Mouse (Mus musculus): ENCODE measurements around the gene Heatr9. TPM values are rescaled to one million over a fixed set of nuclear protein-coding genes. Genes with fewer than 3 reads are reported as not detected.
"Not testable (repeated sequence)": the region's sequence is repeated elsewhere in the genome, so short reads cannot be mapped to it uniquely, and the experiment has no call there.

The Heatr9 gene
- total RNA-seq (2017), result 7.9 to 25.0 TPM (median 9.1 TPM) in 3 replicates

GRCm38 (mm10) chr11:83522075-83522474 is at the start of gene Heatr9:
TSS of gene Heatr9 (minus strand) at chr11:83522175.
- ATAC-seq (replicated peaks; ENCODE audit: insufficient number of reproducible peaks, low FRiP score, low TSS enrichment, poor library complexity, severe bottlenecking), result no peak

GRCm38 (mm10) chr11:83570189-83570588 is 48.2 kb upstream of the Heatr9 start:
- peak; percentile 61 for ATAC-seq (replicated peaks; ENCODE audit: insufficient number of reproducible peaks, low FRiP score, low TSS enrichment, poor library complexity, severe bottlenecking)

- peak; percentile 45 for ATAC-seq (replicated peaks; ENCODE audit: insufficient number of reproducible peaks, low FRiP score, low TSS enrichment, poor library complexity, severe bottlenecking)
Observed at GRCm38 (mm10) chr11:83569249-83569648, 47.3 kb upstream of the Heatr9 start.

GRCm38 (mm10) chr11:83568786-83569185 is 46.8 kb upstream of the Heatr9 start:
- 0 out of 2 replicates have a peak, but pooled peaks have one; percentile 7 for ATAC-seq (replicated peaks; ENCODE audit: insufficient number of reproducible peaks, low FRiP score, low TSS enrichment, poor library complexity, severe bottlenecking)

- ATAC-seq (replicated peaks; ENCODE audit: insufficient number of reproducible peaks, low FRiP score, low TSS enrichment, poor library complexity, severe bottlenecking), result no peak
Observed at GRCm38 (mm10) chr11:83568061-83568460, 46.1 kb upstream of the Heatr9 start.

- ATAC-seq (replicated peaks; ENCODE audit: insufficient number of reproducible peaks, low FRiP score, low TSS enrichment, poor library complexity, severe bottlenecking), result no peak
Observed at GRCm38 (mm10) chr11:83567311-83567710, 45.3 kb upstream of the Heatr9 start.

GRCm38 (mm10) chr11:83566617-83567016 is 44.6 kb upstream of the Heatr9 start:
- no peak for ATAC-seq (replicated peaks; ENCODE audit: insufficient number of reproducible peaks, low FRiP score, low TSS enrichment, poor library complexity, severe bottlenecking)

GRCm38 (mm10) chr11:83563754-83564153 is 41.8 kb upstream of the Heatr9 start:
- ATAC-seq (replicated peaks; ENCODE audit: insufficient number of reproducible peaks, low FRiP score, low TSS enrichment, poor library complexity, severe bottlenecking), result no peak

GRCm38 (mm10) chr11:83562311-83562887 is 40.4 kb upstream of the Heatr9 start:
- ATAC-seq (replicated peaks; ENCODE audit: insufficient number of reproducible peaks, low FRiP score, low TSS enrichment, poor library complexity, severe bottlenecking), result no peak

- peak; percentile 81 for ATAC-seq (replicated peaks; ENCODE audit: insufficient number of reproducible peaks, low FRiP score, low TSS enrichment, poor library complexity, severe bottlenecking)
Observed at GRCm38 (mm10) chr11:83560405-83560804, 38.4 kb upstream of the Heatr9 start.

- ATAC-seq (replicated peaks; ENCODE audit: insufficient number of reproducible peaks, low FRiP score, low TSS enrichment, poor library complexity, severe bottlenecking), result peak; percentile 11; the same call in 1 of the 2 replicates
Observed at GRCm38 (mm10) chr11:83557074-83557473, 35.1 kb upstream of the Heatr9 start.

- peak; percentile 77 for ATAC-seq (replicated peaks; ENCODE audit: insufficient number of reproducible peaks, low FRiP score, low TSS enrichment, poor library complexity, severe bottlenecking)
Observed at GRCm38 (mm10) chr11:83556085-83556781, 34.3 kb upstream of the Heatr9 start.

GRCm38 (mm10) chr11:83551668-83552067 is 29.7 kb upstream of the Heatr9 start:
- no peak for ATAC-seq (replicated peaks; ENCODE audit: insufficient number of reproducible peaks, low FRiP score, low TSS enrichment, poor library complexity, severe bottlenecking)

GRCm38 (mm10) chr11:83551037-83551436 is 29.1 kb upstream of the Heatr9 start:
- ATAC-seq (replicated peaks; ENCODE audit: insufficient number of reproducible peaks, low FRiP score, low TSS enrichment, poor library complexity, severe bottlenecking), result not testable (repeated sequence)

- peak; percentile 83 for ATAC-seq (replicated peaks; ENCODE audit: insufficient number of reproducible peaks, low FRiP score, low TSS enrichment, poor library complexity, severe bottlenecking)
Observed at GRCm38 (mm10) chr11:83550186-83550632, 28.2 kb upstream of the Heatr9 start.

- ATAC-seq (replicated peaks; ENCODE audit: insufficient number of reproducible peaks, low FRiP score, low TSS enrichment, poor library complexity, severe bottlenecking), result peak; percentile 91
Observed at GRCm38 (mm10) chr11:83544214-83544613, 22.2 kb upstream of the Heatr9 start.

GRCm38 (mm10) chr11:83541415-83541814 is 19.4 kb upstream of the Heatr9 start:
- no peak for ATAC-seq (replicated peaks; ENCODE audit: insufficient number of reproducible peaks, low FRiP score, low TSS enrichment, poor library complexity, severe bottlenecking)

- ATAC-seq (replicated peaks; ENCODE audit: insufficient number of reproducible peaks, low FRiP score, low TSS enrichment, poor library complexity, severe bottlenecking), result peak; percentile 46; the same call in 1 of the 2 replicates
Observed at GRCm38 (mm10) chr11:83540931-83541330, 19.0 kb upstream of the Heatr9 start.

GRCm38 (mm10) chr11:83538705-83539314 is 16.8 kb upstream of the Heatr9 start:
- ATAC-seq (replicated peaks; ENCODE audit: insufficient number of reproducible peaks, low FRiP score, low TSS enrichment, poor library complexity, severe bottlenecking), result no peak

GRCm38 (mm10) chr11:83536831-83537230 is 14.9 kb upstream of the Heatr9 start:
- ATAC-seq (replicated peaks; ENCODE audit: insufficient number of reproducible peaks, low FRiP score, low TSS enrichment, poor library complexity, severe bottlenecking), result 0 out of 2 replicates have a peak, but pooled peaks have one; percentile 2

Measured in monocyte, adult 5-6 weeks (primary cell).